Mouse (Mus musculus): ENCODE measurements around the gene Bmp5. TPM values are rescaled to one million over a fixed set of nuclear protein-coding genes. Genes with fewer than 3 reads are reported as not detected.

Gene Bmp5
- polyA plus RNA-seq, 1 experiment = 1.4 TPM

DNA sequence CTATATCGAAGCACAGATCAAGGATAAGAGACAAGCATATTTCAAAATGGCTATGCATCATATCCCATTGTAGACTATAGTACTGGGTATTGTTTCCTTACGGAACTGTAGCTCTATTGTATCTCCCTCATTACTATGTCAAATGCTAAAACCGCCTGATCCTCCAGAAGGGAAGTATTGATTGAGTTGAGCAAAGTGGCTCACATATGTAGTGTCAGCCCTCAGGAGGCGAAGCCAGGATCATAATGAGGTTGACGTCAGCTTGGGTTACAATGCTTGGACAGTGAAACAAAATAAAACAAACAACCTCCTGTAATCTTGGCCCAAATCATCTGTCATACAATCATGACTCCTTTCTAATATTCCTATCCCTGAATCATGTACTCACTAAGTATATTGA is 43.2 kb downstream of the Bmp5 start:
- Histone ChIP-seq H3K27ac (ENCODE audit: insufficient read depth, low read length) (no peak overlapping the region), H3K4me3 (ENCODE audit: insufficient read depth, low read length) (no peak overlapping the region), H3K4me1 (ENCODE audit: control insufficient read depth, insufficient read depth, low read length) (no peaks in the 10 kb centered on the region)
- TF ChIP-seq POLR2A (IDR thresholded peaks at IDR 0.05; ENCODE audit: extremely low read depth, insufficient read depth, low read length) (no peak), CTCF (IDR thresholded peaks at IDR 0.05; ENCODE audit: extremely low read depth, insufficient read depth, low read length) (no peak)

- no peak overlapping the region for H3K4me3 ChIP-seq (ENCODE audit: insufficient read depth, low read length)
- TF ChIP-seq POLR2A (IDR thresholded peaks at IDR 0.05; ENCODE audit: extremely low read depth, insufficient read depth, low read length) (no peak), CTCF (IDR thresholded peaks at IDR 0.05; ENCODE audit: extremely low read depth, insufficient read depth, low read length) (no peak)
- no peaks in the 10 kb centered on the region for H3K4me1 ChIP-seq (ENCODE audit: control insufficient read depth, insufficient read depth, low read length)
- no peak overlapping the region for H3K27ac ChIP-seq (ENCODE audit: insufficient read depth, low read length)
These were observed 57.3 kb downstream of the Bmp5 start for GRCm38 (mm10) chr9:75832468-75832867.

DNA sequence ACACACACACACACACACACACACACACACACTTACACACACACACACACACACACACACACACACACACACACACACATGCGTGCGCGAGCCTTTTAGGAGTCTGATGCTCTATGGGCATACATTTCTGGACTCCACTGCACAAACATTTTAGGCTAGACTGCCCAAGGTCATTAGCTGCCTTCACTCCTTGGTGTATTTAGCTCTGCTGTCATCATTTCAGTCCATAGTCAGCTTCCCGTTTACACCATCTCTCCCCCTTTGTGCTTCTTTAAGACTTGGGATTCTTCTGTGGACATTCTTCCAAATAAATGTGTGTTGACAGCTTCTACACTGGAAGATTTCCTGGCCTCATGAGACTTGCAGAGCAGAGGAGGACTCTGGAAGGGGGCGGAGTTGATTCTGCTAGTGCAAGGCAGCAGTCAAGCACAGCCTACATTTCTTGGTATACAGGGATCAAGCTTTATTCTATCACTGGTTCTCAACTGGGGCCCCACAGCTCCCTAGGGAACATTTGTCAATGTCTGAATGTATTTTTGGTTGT is 58.1 kb downstream of the Bmp5 start:
- no peak for TF ChIP-seq POLR2A (IDR thresholded peaks at IDR 0.05; ENCODE audit: extremely low read depth, insufficient read depth, low read length)
- TF ChIP-seq CTCF (IDR thresholded peaks at IDR 0.05; ENCODE audit: extremely low read depth, insufficient read depth, low read length) = no peak

GRCm38 (mm10) chr9:75839450-75839849 is 64.3 kb downstream of the Bmp5 start:
- no peaks in the 10 kb centered on the region for H3K4me1 ChIP-seq (ENCODE audit: control insufficient read depth, insufficient read depth, low read length)
- TF ChIP-seq POLR2A (IDR thresholded peaks at IDR 0.05; ENCODE audit: extremely low read depth, insufficient read depth, low read length) (no peak), CTCF (IDR thresholded peaks at IDR 0.05; ENCODE audit: extremely low read depth, insufficient read depth, low read length) (no peak)
- H3K4me3 ChIP-seq (ENCODE audit: insufficient read depth, low read length) = no peak overlapping the region
- H3K27ac ChIP-seq (ENCODE audit: insufficient read depth, low read length) = no peak overlapping the region

More for the DNA sequence above, 58.1 kb downstream of the Bmp5 start:
- no peaks in the 10 kb centered on the region for H3K4me1 ChIP-seq (ENCODE audit: control insufficient read depth, insufficient read depth, low read length)
- no peak overlapping the region for H3K4me3 ChIP-seq (ENCODE audit: insufficient read depth, low read length)
- H3K27ac ChIP-seq (ENCODE audit: insufficient read depth, low read length) = no peak overlapping the region

DNA sequence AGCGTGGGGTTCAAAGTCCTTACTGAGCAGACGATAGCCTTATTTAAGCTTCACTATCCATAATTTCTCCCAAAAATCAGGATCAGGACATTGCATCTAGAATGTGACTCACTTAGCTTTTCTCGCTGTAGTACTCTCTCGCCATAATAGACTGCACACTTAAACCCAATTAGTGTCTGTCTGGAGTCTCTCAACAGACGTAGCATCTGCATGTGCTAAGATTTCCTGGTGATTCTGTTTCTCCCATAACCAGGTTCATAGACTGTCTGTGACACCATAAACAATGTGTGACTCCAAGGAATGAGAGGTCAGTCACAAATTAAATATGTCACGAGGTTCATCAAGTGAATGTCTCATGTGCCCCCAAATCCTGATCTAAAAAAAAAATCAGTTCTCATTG is 65.7 kb downstream of the Bmp5 start:
- TF ChIP-seq CTCF (IDR thresholded peaks at IDR 0.05; ENCODE audit: extremely low read depth, insufficient read depth, low read length) = no peak
- no peak for TF ChIP-seq POLR2A (IDR thresholded peaks at IDR 0.05; ENCODE audit: extremely low read depth, insufficient read depth, low read length)
- Histone ChIP-seq H3K4me1 (ENCODE audit: control insufficient read depth, insufficient read depth, low read length) (no peaks in the 10 kb centered on the region), H3K27ac (ENCODE audit: insufficient read depth, low read length) (no peak overlapping the region), H3K4me3 (ENCODE audit: insufficient read depth, low read length) (no peak overlapping the region)

GRCm38 (mm10) chr9:75846010-75846409 is 70.8 kb downstream of the Bmp5 start:
- Histone ChIP-seq H3K27ac (ENCODE audit: insufficient read depth, low read length) (no peak overlapping the region), H3K4me1 (ENCODE audit: control insufficient read depth, insufficient read depth, low read length) (no peaks in the 10 kb centered on the region), H3K4me3 (ENCODE audit: insufficient read depth, low read length) (no peak overlapping the region)
- TF ChIP-seq CTCF (IDR thresholded peaks at IDR 0.05; ENCODE audit: extremely low read depth, insufficient read depth, low read length) = no peak

- Histone ChIP-seq H3K27ac (ENCODE audit: insufficient read depth, low read length) (no peak overlapping the region), H3K4me1 (ENCODE audit: control insufficient read depth, insufficient read depth, low read length) (no peaks in the 10 kb centered on the region), H3K4me3 (ENCODE audit: insufficient read depth, low read length) (no peak overlapping the region)
- TF ChIP-seq CTCF (IDR thresholded peaks at IDR 0.05; ENCODE audit: extremely low read depth, insufficient read depth, low read length) (no peak), POLR2A (IDR thresholded peaks at IDR 0.05; ENCODE audit: extremely low read depth, insufficient read depth, low read length) (no peak)
These were observed 75.6 kb downstream of the Bmp5 start for GRCm38 (mm10) chr9:75850670-75851228.

- no peak overlapping the region for H3K27ac ChIP-seq (ENCODE audit: insufficient read depth, low read length)
- no peaks in the 10 kb centered on the region for H3K4me1 ChIP-seq (ENCODE audit: control insufficient read depth, insufficient read depth, low read length)
- TF ChIP-seq POLR2A (IDR thresholded peaks at IDR 0.05; ENCODE audit: extremely low read depth, insufficient read depth, low read length) (no peak), CTCF (IDR thresholded peaks at IDR 0.05; ENCODE audit: extremely low read depth, insufficient read depth, low read length) (no peak)
- no peak overlapping the region for H3K4me3 ChIP-seq (ENCODE audit: insufficient read depth, low read length)
These were observed 83.0 kb downstream of the Bmp5 start for GRCm38 (mm10) chr9:75858161-75858560.

DNA sequence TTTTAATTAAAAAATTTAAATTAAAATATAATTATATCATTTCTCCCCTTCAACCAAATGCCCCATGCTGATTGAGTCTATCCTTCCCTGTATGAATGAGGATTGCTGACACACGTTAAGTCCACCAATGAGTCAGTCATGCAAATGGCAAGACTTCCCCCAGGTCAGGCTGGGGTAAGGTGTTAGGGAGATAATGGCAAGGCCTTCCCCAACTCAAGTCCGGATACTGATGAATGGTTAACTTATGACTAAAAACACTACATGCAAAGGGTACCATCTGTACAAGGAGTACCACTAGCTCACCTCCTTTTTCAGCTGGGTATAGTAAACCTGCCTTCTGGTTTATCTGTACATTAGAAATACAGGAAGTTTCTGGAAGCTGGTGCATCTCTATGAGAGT is 83.8 kb downstream of the Bmp5 start:
- Histone ChIP-seq H3K4me3 (ENCODE audit: insufficient read depth, low read length) (no peak overlapping the region), H3K4me1 (ENCODE audit: control insufficient read depth, insufficient read depth, low read length) (no peaks in the 10 kb centered on the region), H3K27ac (ENCODE audit: insufficient read depth, low read length) (no peak overlapping the region)
- TF ChIP-seq CTCF (IDR thresholded peaks at IDR 0.05; ENCODE audit: extremely low read depth, insufficient read depth, low read length) (no peak), POLR2A (IDR thresholded peaks at IDR 0.05; ENCODE audit: extremely low read depth, insufficient read depth, low read length) (no peak)

DNA sequence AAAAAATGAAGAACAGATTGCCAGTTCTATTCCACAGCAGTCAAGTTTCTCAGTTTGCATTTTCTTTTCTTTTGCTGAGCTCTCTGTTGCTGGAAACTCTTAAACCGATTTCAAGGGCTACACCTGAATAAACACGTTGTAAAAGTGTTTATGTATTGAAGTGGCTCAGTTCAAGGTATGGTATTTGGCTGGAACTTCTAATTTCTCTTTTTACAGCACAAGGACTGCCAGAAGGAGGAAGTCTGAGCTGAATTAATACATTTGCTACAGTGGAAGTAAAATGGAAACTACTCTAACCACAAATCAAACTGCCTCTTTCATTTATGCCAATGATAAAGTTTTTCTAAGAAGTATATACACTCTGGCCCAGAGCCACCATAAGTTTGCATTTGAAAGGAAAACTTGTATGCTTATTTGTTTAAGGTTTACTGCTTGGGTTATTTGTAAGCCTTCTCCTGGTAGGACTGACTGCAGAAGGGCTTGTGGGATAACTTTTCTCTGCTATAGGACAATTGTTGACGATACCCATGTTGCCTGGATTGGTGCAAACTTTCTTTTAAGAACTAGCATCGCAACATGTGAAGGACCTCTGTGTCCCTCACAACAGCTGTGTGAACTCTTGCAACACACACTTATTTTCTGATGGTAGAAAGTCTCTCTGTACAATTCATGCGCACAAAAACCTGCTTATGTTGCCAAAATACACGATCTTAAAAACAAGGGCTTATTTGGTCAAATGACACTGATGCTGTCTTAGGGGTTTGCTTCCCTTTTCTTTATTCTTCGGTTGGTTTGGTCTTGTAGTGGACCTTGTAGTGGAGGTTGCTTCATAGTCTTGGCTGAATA is 95.4 kb downstream of the Bmp5 start:
- Histone ChIP-seq H3K4me1 (ENCODE audit: control insufficient read depth, insufficient read depth, low read length) (no peaks in the 10 kb centered on the region), H3K27ac (ENCODE audit: insufficient read depth, low read length) (no peak overlapping the region), H3K4me3 (ENCODE audit: insufficient read depth, low read length) (no peak overlapping the region)
- TF ChIP-seq CTCF (IDR thresholded peaks at IDR 0.05; ENCODE audit: extremely low read depth, insufficient read depth, low read length) = no peak
- no peak for TF ChIP-seq POLR2A (IDR thresholded peaks at IDR 0.05; ENCODE audit: extremely low read depth, insufficient read depth, low read length)
